Mouse (Mus musculus) spleen, embryonic (tissue): ENCODE measurements around the gene Prex1.

ENCODE experiments used
- CTCF ChIA-PET: fragments of 350-600 bp; sonication (Branson Sonifier 250); formaldehyde crosslinking; loops from one replicate; lab custom pipeline; 2022; lab: Charles Lee

Gene Prex1

DNA sequence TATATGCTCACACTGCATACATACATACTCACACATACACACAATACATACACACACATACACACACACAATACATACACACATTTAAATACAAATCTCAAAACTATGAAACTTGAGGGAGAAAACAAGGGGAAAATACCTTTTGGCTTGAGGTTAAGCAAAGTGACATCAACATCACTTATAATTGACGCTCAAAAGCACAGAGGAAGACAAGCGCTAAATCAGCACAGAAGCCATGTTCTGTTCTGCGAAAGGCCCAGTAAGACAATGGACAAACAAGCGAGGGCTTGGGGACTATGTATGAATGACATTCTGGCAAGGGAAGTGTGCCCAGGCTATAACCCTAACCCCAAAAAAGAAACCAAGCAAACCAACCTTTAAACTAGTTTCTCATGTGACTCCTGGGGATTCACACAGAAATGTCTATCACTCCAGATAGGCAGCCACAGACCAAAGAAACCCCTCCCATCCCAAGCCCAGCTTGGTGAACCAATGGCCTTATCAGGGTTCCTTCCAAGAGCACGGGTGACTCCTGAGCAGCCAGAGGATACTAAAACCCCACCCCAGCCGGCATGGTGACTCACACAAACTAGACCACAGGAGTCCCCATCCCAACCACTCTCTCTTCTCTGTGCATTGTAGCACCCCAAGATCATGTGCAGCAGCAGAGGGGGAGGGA lies 48.2 kb downstream of the Prex1 start:
- CTCF ChIA-PET, result interaction anchor here (1.2 kb wide), 1 partner anchor 46 kb away, joined by 3 read pairs; no protein-coding TSS in a partner anchor

GRCm38 (mm10) chr2:166664506-166664905 lies 49.1 kb downstream of the Prex1 start:
- CTCF ChIA-PET, result no interaction called here

DNA sequence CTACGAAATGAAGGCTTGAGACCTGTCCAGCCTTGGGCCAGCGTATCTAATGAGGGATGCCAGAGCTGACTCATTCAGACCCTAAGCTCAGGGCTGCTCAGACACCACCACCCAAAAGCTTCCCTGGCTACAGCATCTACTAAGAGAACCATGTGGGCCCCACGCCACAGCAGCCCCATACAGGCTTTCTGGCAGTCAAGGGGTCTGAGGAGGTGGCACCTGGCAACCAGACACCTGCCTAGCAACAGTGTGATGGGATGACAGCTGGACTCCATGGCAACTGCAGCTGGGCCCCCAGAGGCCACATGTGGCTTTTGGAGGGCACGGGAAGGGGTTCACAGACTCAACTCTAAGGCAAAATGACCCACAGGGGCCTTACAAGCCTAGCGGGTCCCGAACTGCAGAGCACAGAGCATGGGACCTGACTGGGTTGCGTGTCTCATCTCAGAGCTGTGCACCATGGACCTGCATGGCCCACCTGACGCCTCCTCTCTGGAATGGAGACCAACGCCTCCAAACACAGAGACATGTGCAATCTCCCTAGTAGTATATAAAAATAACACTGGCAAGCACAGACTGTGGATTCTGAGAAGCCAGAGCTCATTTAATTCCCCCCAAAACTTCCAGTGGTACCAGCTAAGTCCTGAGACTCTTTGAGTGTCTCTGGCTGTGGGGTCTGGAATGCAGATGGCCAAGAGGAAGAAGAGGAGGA lies 50.2 kb downstream of the Prex1 start:
- CTCF ChIA-PET, result no interaction called here

GRCm38 (mm10) chr2:166662595-166663160 lies 51.0 kb downstream of the Prex1 start:
- CTCF ChIA-PET, result no interaction called here

- CTCF ChIA-PET, result interaction anchor here (0.7 kb wide), 1 partner anchor 20 kb away, joined by 10 read pairs; no protein-coding TSS in a partner anchor
These were observed 51.7 kb downstream of the Prex1 start for GRCm38 (mm10) chr2:166661971-166662370.

DNA sequence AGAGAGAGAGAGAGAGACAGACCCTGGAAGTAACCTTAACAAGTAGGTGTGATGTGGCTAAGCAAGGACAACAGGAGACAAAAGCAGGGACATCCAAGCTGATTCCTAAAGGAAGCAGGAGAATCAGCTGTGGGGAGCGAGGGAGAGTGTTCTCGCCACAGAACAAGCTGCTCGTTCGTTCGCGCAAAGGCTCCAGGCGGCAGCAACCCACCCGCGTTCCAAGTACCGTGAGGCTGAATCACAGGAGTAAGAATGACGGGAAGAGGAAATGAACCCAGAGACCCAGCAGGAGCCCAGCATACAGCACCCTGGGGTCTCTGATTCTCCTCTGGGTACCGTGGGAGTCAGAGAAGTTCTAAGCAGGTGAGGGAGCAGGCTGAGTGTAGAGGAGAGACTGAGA lies 52.1 kb downstream of the Prex1 start:
- CTCF ChIA-PET, result interaction anchor here (0.6 to 0.7 kb wide), 2 partner anchors 19 to 71 kb away, joined by 3 to 10 read pairs; no protein-coding TSS in a partner anchor

DNA sequence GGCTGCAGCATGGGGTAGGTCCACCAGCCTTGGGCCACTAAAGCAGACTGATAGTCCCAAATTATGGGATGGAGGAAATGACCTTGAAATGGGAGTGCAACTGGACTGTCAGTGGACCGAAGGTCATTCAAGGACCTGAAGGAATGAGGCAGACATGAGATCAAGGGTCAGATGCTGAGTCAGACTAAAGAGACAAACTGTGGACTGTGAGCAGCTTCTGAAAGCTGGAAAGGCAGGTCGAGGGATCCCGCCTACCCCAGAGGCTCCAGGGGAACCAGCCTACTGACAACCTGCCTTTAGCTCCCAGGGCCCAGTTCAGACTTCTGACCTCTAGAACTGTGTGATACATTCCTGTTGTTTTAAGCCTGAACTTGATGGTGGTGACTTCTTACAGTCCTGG lies 55.3 kb downstream of the Prex1 start:
- CTCF ChIA-PET, result interaction anchor here (0.8 kb wide), 1 partner anchor 88 kb away, joined by 3 read pairs; no protein-coding TSS in a partner anchor

DNA sequence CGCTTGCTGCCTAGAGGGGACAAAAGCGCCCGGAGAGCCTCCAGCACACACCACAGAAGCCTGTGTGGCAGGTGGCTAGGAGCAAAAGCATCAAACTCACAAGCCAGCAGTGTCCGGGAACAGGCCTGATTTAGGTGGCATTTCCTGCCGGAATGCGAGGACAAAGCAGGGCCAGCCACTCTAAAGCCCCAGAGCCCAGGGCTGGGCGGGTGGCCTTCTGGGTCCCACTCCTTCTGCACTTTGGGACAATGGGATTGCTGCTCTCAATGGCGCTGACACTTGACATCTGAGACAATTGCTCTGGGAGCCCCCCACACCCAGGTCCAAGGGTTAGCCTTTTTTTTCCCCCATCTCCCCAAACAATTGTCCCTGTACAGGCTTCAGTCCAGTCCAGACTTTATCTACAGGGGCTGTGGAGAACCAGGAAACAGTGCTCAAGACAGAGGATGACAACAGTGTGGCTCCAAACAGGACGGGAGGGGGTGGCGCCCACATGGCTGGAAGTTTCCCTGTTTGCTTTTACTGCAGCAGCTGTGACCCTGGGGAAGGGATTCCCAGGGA lies 56.1 kb downstream of the Prex1 start:
- CTCF ChIA-PET, result interaction anchor here (0.8 kb wide), 1 partner anchor 27 kb away, joined by 3 read pairs; no protein-coding TSS in a partner anchor

- CTCF ChIA-PET, result interaction anchor here (0.6 kb wide), 1 partner anchor 891 kb away, joined by 8 read pairs; no protein-coding TSS in a partner anchor
These were observed 57.0 kb downstream of the Prex1 start for GRCm38 (mm10) chr2:166656630-166657029.

GRCm38 (mm10) chr2:166655727-166656520 lies 57.7 kb downstream of the Prex1 start:
- CTCF ChIA-PET, result interaction anchor here (0.6 kb wide), 2 partner anchors 891 to 1462 kb away, joined by 4 to 8 read pairs; no protein-coding TSS in a partner anchor

DNA sequence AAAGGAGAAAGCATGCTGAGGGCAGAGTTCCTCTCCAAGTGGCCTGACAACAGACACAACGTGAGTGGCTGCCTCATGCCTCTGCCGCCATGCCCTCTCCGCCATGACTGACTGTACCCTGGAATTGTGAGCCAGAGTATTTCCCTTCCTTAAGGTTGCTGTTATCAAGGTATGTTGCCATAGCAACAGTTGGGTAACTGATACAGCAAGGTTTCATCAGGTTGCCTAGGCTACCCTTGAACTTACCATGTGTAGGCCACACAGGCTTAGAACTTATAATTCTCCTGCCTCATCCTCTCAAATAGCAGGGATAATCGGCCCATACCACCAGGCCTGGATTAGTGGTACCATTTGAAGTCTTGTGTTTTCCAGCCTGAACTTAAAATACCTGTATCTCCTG lies 58.3 kb downstream of the Prex1 start:
- CTCF ChIA-PET, result no interaction called here

DNA sequence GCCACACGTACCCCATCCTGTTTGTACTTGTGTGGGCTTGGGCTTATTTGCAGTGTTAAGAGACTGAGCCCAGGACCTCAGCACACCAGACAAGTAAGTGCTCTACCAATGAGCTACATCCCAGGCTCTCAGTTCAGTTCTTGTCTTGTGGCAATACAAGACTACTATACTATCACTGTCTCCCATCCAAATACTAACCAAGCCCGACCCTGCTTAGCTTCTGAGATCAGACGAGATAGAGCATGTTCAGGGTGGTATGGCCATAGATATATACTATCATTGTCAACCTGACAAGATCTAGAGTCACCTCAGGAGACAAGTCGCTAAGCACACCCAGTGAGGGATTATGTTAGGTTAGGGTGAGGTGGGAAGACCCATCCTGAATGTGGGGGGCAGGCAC lies 58.8 kb downstream of the Prex1 start:
- CTCF ChIA-PET, result no interaction called here

- CTCF ChIA-PET, result no interaction called here
These were observed 60.1 kb downstream of the Prex1 start for GRCm38 (mm10) chr2:166653564-166653963.

GRCm38 (mm10) chr2:166652672-166653071 lies 61.0 kb downstream of the Prex1 start:
- CTCF ChIA-PET, result no interaction called here

- CTCF ChIA-PET, result no interaction called here
These were observed 62.2 kb downstream of the Prex1 start for GRCm38 (mm10) chr2:166651317-166652030.

DNA sequence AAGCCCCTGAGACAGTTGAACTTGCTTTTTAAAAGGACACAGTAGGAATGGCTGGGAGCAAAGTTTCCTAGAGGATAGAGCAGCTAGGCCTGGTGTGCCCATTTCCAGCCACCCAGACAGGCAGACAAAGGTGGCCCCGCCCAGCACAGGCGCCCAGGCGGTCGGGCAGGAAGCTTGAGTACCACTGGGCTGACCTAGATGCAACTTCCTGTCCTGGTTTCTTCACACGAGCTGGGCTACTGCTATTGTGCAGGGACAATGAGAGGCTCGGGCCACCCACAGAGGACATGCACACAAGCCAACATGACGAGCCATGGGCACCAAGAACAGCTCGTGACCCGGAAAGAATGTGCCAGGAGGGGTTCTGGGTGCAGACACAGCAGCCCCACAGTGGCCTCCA lies 63.2 kb downstream of the Prex1 start:
- CTCF ChIA-PET, result no interaction called here

DNA sequence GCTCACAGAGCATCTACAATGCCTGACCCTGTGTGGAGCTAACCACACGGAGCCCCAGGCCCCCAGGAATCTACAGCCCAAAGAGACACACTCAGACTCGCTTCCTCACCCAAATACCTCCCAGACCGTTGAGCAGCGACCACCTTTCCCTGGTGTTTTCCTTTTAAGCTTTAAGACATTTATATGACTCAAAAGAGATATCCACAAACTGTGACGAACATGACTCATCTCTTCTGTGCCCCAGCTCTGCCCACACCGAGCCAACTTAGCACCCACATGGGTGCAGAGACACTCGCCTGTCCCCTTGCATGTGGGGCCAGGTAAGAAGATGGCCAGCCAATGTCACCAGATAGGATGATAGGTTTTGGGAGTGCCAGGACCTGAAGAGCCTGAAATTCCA lies 66.4 kb downstream of the Prex1 start:
- CTCF ChIA-PET, result no interaction called here

DNA sequence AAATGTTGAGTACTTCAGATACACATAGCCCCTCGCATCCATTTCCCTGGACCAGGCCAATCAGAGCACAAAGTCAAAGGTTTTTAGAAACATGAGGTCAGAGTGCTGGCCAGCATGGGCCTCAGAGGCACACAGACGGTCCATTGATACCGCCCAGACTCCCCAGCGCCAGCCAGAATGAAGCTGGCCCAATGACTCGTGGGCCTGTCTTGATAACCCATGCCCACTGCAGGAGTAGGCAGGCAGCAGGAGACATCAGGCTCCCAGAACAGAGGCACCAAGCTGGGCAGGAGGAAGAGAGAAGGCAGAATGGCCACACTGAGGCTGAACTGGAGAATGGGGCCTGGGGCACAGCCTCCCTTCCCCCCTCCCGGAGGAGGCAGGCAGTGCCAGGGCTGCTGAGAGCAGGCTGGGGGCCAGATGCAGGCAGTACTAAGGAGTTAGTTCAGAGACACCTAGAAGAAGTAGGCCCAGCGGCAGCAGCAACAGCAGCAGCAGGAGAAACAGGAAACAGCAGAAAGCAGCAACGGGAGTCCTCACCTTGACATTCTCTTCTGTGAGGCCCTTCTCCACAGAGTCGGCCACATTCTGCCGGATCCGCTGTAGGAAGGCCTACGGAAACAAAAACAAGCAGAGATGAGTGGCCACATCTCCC lies 67.1 kb downstream of the Prex1 start:
- CTCF ChIA-PET, result no interaction called here

GRCm38 (mm10) chr2:166644816-166645215 lies 68.8 kb downstream of the Prex1 start:
- CTCF ChIA-PET, result no interaction called here

DNA sequence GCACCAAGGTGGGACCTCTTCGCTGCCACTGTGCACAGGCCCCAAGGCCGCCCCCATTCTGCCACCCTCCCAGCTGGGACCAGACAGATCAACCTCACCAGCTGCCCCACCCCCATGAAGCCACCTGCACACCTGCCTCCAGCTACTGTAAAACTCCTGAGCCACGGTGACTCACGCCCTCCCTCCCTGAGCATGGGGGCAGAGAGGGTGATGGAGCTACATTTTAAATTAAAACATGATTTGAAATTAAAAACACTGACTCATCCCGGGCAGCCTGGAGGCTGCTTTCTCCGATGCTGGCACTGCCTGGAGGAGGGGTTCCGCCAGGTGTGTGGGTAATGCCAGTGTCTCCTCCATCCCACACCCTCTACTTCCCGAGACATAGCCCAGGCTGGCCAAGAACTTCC lies 71.0 kb downstream of the Prex1 start:
- CTCF ChIA-PET, result interaction anchor here (0.5 kb wide), 1 partner anchor 19 kb away, joined by 10 read pairs; no protein-coding TSS in a partner anchor
